Mouse (Mus musculus) small intestine, adult 2 months (tissue): Measurements from ENCODE around the gene Lrrc49. TPM values are rescaled to one million over a fixed set of nuclear protein-coding genes. Genes with fewer than 3 reads are reported as not detected.
A peak's percentile ranks its signal among the peaks of the same experiment; 100 is the strongest.

Source experiments
- H3K27ac ChIP-seq: fragments of 200-500 bp; 2 replicates; pipeline ENCODE4 v1.5.1; 2012; ENCODE audit warnings: low read depth, low read length, control low read depth, inconsistent platforms; ENCODE audit not compliant: insufficient read depth
- H3K27me3 ChIP-seq: fragments of 200-500 bp; 2 replicates; pipeline ENCODE4 v1.6.1; 2012; ENCODE audit warnings: mild to moderate bottlenecking, moderate library complexity, low read length, inconsistent platforms; ENCODE audit not compliant: control insufficient read depth, insufficient read depth
- H3K36me3 ChIP-seq: fragments of 200-500 bp; 2 replicates; pipeline ENCODE4 v1.6.1; 2012; ENCODE audit warnings: mild to moderate bottlenecking, low read length, control low read depth, inconsistent platforms; ENCODE audit not compliant: control insufficient read depth, insufficient read depth
- H3K4me1 ChIP-seq: fragments of 200-500 bp; 2 replicates; pipeline ENCODE4 v1.6.1; 2012; ENCODE audit warnings: low read length, inconsistent platforms, mixed read lengths; ENCODE audit not compliant: control insufficient read depth, insufficient read depth, insufficient read length
- H3K4me3 ChIP-seq: fragments of 200-500 bp; 2 replicates; pipeline ENCODE4 v1.5.1; 2012; ENCODE audit warnings: low read depth, mild to moderate bottlenecking, control low read depth, inconsistent platforms, low read length, moderate library complexity
- CTCF ChIP-seq: fragments of 200-500 bp; IDR thresholded peaks from 2 replicates; pipeline ENCODE4 v1.5.1; 2012; ENCODE audit warnings: low read depth, mild to moderate bottlenecking, control low read depth, inconsistent platforms, low read length, moderate library complexity, mixed read lengths; ENCODE audit not compliant: insufficient replicate concordance, insufficient read length; ENCODE audit errors: extremely low read depth
- POLR2A ChIP-seq: fragments of 200-500 bp; IDR thresholded peaks from 2 replicates; pipeline ENCODE4 v1.6.1; 2012; ENCODE audit warnings: low read depth, mild to moderate bottlenecking, control low read depth, inconsistent platforms, low read length, moderate library complexity
- WGBS: fragments of 180-500 bp; shearing (Covaris S2); methylation state at CpG from one replicate; pipeline ENCODE4 v1.1.7; 2018; 5-methylcytosine and 5-hydroxymethylcytosine counted together
- polyA plus RNA-seq: library from polyadenylated mRNA; depleted of rRNA; stranded (reverse); fragments of >200 nt; gene quantifications from 2 replicates; pipeline ENCODE4 v1.2.3, GENCODE M21; 2012

Lrrc49 gene
- polyA plus RNA-seq, 1 experiment, result 1.2 TPM

GRCm38 (mm10) chr9:60548182-60548581 lies 139.8 kb downstream of the Lrrc49 start:
- 22% methylated on average over 4 of the region's 4 CpGs for WGBS

GRCm38 (mm10) chr9:60546169-60546568 lies 141.8 kb downstream of the Lrrc49 start:
- Histone ChIP-seq H3K4me3 (no peak overlapping the region), H3K27me3 (no peaks in the 10 kb centered on the region), H3K36me3 (no peaks in the 10 kb centered on the region), H3K4me1 (peaks cover 5% of the 10 kb centered on the region; the same call in 1 of the 2 replicates), H3K27ac (no peak overlapping the region)
- TF ChIP-seq POLR2A (no peak), CTCF (no peak)
- 43% methylated on average over 2 of the region's 2 CpGs for WGBS

More at GRCm38 (mm10) chr9:60548182-60548581, 139.8 kb downstream of the Lrrc49 start:
- Histone ChIP-seq H3K4me1 (peaks cover 5% of the 10 kb centered on the region; the same call in 1 of the 2 replicates), H3K4me3 (no peak overlapping the region), H3K36me3 (no peaks in the 10 kb centered on the region), H3K27me3 (no peaks in the 10 kb centered on the region), H3K27ac (no peak overlapping the region)
- peak; percentile 95 for TF ChIP-seq CTCF
- no peak for TF ChIP-seq POLR2A

- no peaks in the 10 kb centered on the region for H3K27me3 ChIP-seq
- no peaks in the 10 kb centered on the region for H3K36me3 ChIP-seq
- no peak overlapping the region for H3K27ac ChIP-seq
- peak overlapping the region; percentile 14 for H3K4me3 ChIP-seq
- WGBS, result 22% methylated on average over 13 of the region's 13 CpGs
- peaks cover 5% of the 10 kb centered on the region; the same call in 1 of the 2 replicates for H3K4me1 ChIP-seq
- TF ChIP-seq CTCF, result no peak
- no peak for TF ChIP-seq POLR2A
These were observed 142.4 kb downstream of the Lrrc49 start for GRCm38 (mm10) chr9:60545361-60546096.

GRCm38 (mm10) chr9:60543422-60544015 lies 144.4 kb downstream of the Lrrc49 start:
- H3K4me1 ChIP-seq, result peaks cover 5% of the 10 kb centered on the region; the same call in 1 of the 2 replicates
- TF ChIP-seq CTCF (no peak), POLR2A (no peak)
- no peaks in the 10 kb centered on the region for H3K27me3 ChIP-seq
- no peak overlapping the region for H3K4me3 ChIP-seq
- no peaks in the 10 kb centered on the region for H3K36me3 ChIP-seq
- WGBS, result 50% methylated on average over 7 of the region's 7 CpGs
- H3K27ac ChIP-seq, result no peak overlapping the region

GRCm38 (mm10) chr9:60530310-60530709 lies 157.6 kb downstream of the Lrrc49 start:
- H3K4me1 ChIP-seq, result no peaks in the 10 kb centered on the region
- no peaks in the 10 kb centered on the region for H3K36me3 ChIP-seq
- no peak for TF ChIP-seq POLR2A
- TF ChIP-seq CTCF, result no peak
- H3K4me3 ChIP-seq, result no peak overlapping the region
- no peak overlapping the region for H3K27ac ChIP-seq
- 59% methylated on average over 12 of the region's 12 CpGs for WGBS
- H3K27me3 ChIP-seq, result no peaks in the 10 kb centered on the region

- TF ChIP-seq POLR2A (no peak), CTCF (no peak)
- Histone ChIP-seq H3K27me3 (no peaks in the 10 kb centered on the region), H3K27ac (no peak overlapping the region), H3K4me1 (no peaks in the 10 kb centered on the region), H3K4me3 (no peak overlapping the region), H3K36me3 (no peaks in the 10 kb centered on the region)
- 34% methylated on average over 10 of the region's 10 CpGs for WGBS
These were observed 158.4 kb downstream of the Lrrc49 start for GRCm38 (mm10) chr9:60529348-60530243.
